Mouse (Mus musculus): ENCODE data around the gene Bach2. TPM values are rescaled to one million over a fixed set of nuclear protein-coding genes. Genes with fewer than 3 reads are reported as not detected.
A peak's percentile ranks its signal among the peaks of the same experiment; 100 is the strongest.

The Bach2 gene
- total RNA-seq, 1 experiment from 2014 or later = 4.7 TPM

DNA sequence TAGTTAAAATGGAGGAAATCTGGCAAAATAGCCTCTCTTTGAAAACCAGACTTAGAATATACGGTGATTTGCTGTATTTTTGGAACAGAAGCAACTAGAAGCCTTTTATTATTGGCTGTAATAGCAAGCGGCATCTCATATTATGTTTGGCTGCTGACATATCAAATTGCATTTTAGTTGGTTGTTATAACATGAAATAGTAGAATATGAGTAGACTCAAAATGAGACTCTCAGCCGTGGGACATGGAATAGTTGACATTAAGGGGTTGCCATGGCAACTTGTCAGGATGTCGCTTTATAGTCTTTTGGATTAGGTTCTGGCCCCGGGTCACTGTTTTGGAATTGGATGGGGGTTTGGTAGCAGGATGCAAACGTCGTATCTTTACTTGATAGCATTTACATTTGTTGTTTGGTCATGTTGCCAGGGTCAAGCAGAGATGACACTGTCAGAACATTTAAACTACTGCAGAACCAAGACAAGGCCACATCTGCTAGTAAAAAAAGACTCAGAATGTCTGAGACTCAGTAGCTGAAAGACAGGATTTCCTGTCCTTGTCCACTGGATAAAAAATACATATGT is 55.2 kb downstream of the Bach2 start:
- DNase-seq = no peak

DNA sequence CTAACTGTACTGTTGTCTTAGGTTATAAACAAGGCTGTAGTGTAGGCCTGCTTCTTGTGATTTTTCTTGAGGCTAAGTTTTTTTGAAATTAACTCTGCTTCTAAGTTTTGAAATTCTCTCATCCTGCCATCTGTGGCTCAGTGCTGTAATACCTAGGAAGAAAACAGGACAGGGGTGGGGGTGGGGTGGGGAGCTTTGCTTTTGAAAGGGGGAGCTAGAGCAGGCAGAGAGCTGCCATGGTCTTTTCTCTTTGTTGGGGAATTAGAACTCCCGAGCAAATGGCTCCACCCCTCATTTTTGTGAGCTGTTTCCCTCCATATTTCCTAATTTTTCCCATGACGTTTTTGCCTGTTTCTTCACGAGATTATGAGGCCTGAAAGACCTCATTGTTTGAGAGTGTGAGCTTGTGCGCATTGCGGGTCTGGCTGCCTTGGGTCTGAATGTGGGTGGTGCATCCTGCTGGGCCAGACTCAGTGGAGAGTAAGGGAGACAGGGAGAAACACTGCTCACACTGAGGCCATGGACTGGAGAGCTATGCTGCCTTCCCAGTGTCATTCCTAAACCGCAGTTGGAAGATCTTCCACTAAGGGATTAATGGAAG is 58.6 kb downstream of the Bach2 start:
- DNase-seq = no peak

DNA sequence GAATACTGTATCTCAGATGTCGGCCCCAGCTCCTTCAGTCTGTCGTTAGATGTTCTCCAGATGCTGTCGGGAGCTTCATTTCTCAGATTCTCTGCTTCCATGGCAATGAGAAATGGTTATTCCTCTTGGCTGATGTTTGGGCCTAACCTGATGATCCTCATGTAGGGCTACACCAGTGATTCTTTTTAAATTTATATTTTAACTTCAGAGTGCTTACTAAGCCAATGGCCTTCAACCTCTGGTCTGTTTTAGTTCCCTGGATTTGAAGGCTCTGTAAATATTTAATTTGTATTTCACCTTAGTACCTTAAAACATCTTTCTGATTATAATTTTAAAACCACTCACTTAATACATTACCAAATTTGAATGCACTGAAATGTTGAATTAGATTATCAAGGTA is 60.6 kb downstream of the Bach2 start:
- DNase-seq = no peak

DNA sequence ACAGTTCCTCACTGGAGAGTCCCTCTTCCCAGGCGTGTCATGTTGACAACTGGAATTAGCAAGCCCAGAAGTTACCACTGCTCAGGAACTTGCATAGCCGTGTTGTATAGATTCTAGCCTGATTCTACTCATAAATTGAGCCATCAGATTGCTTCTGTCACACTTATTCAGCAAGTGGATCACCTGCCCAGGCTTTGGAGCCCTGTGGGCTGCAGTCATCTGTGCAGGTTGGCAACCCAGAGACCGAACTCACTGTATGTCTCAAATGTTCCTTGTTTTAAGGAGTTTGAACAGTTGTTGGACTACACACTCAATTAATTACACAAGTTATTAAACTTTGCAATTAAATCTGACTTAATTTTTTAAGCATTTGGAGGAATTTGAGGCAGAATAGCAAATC is 61.4 kb downstream of the Bach2 start:
- no peak for DNase-seq

DNA sequence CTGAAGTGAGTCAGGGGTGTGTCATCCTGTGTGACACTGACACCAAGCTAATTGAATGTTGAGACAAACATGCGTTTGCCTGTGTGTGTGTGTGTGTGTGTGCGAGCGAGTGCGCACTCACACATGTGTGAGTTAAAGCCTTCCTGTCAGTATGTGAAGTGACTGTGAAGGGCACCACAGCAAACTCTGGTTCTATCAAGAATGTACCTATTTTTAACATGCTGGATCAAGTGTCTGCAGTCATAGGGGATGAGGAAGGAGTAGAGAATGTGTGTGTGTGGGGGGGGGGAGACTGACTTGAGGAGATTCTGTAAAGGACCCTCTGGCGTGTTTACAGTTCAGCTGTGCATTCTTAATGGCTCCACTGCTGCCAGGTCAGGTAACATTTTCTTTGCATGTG is 64.1 kb downstream of the Bach2 start:
- no peak for DNase-seq

DNA sequence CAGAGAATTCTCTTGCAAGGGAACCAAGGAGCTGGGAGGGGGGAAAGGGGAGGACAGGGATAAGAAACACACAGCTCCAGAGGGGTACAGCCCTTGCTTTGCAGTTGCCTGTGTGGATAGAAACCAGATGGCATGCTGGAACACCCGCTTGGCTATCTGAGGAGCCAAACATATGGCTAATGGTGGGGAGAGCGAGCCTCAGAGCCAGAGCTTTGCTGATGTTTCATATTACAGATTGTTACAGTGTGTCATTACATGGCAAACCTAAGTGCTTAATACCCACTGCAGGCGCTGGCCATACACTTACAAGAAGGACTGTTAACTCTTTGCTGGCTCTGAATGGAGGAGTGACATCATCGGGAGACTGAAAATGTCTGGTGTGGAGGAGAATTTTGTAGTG is 64.5 kb downstream of the Bach2 start:
- DNase-seq = no peak

DNA sequence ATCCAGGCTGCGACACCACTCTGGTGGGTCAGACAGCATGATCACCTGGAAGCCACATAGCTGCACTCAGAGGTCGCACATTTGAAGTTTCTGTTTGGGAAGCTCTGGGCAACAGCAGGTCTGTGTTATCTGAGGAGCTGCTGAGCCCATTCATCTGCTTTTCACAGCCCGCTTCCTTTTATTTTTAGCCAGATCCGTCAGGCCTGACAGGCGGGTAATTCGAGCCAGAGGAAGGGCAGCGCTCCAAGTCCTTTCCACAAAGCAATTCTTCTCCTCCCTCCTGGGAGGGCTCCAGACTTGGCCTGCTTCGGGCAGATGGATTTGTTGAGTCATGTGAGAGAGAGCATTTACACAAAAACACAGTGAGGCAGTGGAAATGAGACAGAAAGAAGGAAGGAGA is 65.1 kb downstream of the Bach2 start:
- peak; percentile 86 for DNase-seq

DNA sequence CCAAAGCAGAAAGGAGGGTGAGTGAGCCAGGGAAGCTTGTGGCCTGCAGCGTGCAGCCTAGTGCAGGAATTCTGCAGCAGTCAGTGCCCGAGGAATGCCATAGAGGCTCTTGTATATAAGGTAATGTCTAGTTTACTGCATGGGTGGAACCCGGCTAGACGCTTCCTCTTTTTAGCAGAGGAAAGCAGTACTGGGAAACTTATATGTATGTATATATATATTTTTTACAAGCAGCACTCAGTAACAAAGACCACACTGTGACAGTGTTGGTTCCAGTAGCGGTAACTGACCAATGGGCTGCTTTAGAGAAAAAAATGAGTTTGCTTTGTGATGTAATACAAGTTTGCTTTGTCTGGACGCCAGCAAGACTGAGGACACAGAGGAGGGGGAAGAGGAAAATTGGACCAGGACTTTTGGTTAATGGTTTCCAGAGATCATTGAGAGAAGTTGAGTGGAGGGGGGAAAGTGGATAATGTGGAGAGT is 65.7 kb downstream of the Bach2 start:
- DNase-seq = no peak

DNA sequence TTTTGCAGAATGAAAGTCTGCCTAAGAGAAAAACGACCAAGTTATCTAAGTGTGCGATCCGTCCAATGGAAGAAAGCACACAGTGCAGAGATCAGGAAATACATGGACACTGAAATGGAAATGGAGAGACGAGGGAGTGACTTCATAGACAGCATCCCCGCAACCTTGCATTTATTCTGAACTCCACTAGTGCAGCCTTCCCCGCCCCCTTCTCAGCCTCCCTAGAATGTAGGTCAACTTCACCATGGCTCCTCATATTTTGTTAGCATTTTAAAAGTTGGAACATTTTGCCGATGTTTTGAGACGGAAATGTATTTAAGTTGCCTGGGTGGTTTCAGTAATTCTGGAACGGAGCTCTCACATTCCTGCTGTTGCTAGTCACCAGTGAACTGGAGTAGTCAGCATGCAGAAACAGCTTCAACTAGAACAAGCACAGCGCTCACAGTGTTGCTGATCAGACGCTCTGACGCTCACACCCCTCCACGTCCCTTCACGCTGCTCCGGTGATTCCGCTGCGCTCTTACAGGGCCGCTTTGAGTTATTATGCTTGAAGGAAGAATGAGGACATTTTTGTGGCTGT is 66.5 kb downstream of the Bach2 start:
- DNase-seq = no peak

DNA sequence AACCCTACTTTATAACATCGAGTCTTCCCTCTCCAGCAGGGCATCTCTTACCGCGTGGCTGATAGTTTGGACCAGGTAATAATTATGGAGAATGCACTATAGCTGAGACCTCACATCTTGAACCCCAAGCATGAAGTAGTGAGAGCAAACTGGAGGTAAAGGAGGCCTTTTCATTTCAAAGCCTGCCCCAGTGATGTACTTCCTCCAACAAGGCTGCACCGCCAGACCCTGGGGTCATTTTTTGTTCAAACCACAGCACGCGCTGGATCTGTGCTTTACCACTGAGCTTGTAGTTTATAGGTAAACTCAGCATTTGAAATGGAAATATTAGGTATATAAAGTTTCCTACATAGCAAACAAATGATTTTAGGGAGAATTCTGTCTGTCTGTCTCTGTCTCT is 67.1 kb downstream of the Bach2 start:
- DNase-seq = no peak

DNA sequence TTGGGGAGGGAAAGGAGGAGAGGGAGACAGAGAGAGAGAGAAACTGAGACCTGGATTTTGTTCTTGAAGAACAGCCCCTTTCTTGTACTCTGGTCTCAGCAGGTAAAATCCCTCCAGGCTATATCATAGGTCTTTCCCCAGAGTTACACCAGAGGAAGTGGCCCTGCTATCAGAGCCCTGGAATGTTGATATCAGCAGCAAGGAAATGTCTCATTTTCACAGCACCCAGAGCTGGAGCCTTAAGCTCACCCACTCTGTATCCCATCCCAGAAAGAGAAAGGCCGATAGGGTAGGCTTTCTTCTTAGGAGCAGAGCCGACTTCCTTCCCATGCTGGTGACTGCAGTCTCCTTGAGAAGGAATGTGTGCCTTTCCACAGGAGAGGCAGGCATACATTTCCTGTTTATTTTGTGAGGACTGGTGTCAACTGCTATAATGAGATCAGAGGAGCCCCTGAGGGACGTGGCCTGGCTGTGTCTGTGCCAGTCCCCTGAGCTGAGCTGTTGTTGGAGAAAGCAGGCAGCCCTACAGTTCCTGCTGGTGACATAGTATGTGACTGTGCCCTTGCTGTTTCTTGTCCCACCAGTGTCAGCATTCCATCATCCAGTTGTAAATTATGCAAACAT is 67.7 kb downstream of the Bach2 start:
- DNase-seq = no peak

DNA sequence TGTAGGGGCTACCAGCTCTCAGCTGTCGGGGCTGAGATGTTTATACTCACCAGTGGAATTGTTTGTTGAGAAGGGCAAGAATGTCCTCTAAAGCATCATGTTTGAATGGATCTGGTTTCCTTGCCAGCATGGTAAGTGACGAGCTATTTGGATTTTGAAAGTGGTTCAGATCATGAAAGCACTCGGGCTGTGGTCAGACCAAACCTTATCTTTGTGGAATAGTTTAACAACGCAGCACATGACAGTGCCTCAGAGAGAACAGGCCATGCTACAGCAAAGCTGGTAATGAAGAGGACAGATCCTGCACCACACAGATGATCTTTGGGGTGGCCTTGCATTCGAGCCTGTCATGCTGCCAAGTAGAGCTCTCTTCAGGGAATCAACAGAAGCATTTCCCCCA is 68.6 kb downstream of the Bach2 start:
- DNase-seq = no peak

DNA sequence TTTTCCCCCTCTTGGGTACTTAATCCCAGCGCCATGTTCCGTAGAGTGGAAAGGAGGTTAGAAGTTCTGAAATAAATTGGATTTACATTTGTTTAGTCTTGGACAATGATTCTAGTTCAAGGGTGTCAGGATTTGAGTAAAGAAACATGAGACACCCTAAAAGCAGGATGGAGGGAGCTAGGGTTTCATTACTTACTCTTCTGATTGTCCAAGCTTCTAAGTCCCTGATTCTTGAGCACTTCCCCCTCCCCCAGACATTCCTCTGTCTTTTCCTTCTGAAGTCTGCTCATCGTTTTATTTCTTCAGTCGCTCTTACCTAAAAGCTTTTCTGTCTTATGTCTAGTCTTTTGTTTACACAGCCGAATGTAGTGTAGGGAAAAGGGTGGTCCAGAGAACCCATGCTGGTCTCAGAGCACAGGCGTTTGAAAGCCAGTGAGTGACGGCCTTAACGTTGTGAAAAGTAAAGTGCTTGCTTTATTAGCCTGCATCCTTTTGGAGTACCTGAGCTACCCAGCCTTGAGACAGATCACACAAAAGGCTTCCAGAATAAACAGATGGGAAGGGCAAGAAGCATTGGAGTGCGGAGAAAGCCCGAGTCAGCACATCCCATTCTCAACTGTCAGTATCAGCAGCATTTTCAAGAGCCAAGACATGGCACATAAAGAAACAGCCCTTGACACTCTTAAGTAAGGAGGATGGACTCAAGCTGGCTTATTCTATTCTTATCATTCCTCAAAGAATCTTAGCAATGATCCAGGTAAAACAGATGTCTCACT is 73.8 kb downstream of the Bach2 start:
- DNase-seq = no peak

DNA sequence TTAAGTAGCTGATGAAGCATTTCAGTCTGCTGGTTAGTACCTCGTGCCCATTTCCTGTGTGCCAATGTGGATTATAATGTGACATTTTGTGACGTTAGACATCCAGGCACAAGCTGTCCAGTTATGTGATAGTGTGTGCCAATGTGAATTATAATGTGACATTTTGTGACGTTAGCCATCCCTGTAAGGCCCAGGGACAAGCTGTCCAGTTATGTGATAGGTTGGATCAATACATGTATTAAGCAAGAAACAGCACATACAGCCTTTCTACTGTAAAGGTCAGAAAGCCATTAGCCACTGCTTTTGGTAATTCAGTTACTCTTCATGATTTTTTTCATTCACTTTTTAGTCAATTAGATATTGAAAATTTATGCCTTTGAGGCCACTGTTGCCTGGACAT is 76.3 kb downstream of the Bach2 start:
- DNase-seq = no peak

DNA sequence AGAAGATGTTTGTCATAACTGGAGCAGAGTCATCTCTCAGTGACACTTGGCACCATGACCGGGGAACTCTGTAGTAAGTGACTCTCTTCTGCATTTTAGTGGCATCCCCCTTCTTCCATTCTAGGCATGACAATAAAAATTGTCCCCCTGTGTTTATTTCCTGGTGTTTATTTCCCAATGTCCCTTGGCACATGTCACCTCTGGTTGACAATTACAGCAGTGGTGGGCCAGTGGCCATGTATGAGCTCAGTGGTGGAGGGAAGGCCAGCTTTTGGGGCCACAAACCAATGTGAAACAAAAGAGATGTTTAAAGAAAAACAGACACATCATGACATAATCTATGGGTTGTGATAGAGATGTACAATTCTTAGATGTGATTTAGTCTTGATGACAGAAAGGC is 80.0 kb downstream of the Bach2 start:
- DNase-seq = no peak

DNA sequence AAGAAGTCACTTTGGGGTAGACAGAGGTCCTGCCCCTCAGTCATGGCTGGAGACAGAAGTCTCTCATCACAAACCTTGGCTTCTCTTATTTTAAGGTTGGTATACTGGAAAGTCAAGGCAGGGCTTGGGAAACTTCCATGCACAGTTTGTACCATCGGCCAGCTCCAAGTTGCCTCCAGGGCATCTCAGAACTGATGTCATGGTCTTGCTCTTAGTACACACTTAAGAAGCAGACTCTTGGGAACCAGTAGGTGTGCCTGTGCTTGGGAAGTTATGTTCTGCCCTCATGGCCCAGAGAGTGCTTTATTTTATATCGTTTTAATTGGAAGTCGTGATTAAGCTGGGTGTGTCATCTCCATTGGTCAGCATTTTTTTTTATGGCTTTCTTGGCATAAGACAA is 80.7 kb downstream of the Bach2 start:
- DNase-seq = no peak

DNA sequence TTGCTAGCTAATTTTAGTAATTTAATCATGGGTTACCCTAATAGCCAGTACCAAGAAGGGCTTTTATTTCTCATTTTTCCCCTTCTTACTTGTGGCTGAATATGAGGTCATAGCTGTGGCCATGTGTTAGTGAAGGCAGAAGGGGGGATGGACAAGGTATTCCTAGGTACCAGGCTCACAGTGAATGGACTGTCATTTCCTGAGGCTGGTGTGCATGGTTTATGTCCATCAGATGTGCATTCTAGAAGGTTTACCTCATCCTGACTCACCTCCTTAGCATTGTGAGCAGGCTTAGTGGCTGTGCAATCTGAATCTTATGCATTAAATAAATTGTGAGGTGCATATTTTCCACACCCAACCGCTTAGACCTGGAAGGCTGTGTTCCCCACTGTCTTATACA is 81.4 kb downstream of the Bach2 start:
- no peak for DNase-seq

DNA sequence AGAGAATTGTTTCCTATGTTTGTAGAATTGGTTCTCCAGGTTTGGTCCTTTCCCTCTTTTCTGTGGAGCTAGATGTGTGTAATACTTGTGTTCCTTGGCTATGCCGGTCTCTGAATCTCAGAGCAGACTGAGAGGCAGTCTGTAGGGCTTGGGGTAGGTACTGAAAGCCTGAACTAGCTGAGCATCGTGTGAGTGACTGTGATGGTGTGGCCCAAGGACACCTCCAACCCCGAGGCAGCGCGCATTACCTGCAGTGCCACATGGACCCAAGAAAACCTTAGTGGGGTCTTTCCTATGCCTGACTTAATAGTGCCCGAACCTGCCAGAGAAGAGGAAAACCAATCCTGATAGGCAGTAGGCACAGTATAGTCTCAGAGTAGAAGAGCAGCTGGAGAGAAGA is 85.5 kb downstream of the Bach2 start:
- DNase-seq = no peak

DNA sequence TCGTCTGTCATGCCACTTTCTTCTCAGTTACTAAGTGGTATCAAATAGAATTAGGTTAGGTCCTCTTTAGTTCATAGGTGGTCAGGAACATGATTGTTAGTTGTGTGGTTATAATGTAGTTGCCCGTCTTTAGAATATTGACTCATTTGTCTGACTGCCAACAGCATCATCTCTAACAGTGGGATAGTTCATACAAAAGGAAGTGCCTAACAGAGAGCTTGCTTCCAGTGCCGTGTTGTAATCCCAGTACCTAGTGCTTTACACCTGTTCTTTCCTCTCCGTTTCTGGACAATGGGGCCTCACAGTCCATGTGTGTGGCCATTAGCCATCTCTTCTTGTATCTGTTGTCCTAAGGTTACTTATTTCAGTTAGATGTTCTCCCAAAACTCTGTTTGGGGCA is 86.4 kb downstream of the Bach2 start:
- DNase-seq = no peak

DNA sequence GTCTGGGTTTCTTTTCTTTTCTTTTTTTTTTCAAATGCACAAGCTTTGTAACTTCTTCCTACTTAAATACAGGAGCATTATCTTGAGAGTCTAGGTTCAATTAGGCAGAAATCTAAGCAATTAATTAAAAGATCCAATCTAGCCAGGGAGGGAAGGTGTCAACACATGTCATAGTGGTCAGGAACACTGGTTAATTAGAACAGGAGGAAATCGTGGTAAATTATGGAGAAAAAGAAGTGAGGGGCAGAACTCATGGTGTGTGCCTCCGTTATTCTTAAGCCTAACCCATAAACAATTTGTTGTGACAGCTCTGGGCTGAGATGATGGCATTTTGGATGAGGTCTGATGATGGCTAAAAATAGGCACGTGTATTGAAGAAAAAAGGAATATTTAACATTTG is 87.0 kb downstream of the Bach2 start:
- DNase-seq = no peak

DNA sequence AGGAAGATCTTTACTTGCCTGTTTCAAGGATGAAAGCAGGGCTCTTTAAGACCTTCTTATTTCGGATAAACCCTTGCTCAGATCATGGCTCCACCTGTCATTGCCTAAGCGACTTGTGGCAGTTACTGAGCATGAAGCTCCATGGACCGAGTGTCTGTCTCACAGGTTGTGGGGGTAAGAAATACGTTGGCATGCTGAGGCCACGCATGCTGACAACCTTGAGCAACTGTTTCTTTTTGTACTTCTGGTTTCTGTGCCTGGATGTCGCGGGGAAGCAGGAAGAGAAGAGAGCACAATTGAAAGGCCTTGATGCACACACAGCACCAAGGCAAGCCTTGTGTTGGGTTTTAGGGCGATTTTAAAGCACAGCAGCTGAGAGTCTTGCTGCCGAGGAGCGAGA is 87.7 kb downstream of the Bach2 start:
- no peak for DNase-seq

DNA sequence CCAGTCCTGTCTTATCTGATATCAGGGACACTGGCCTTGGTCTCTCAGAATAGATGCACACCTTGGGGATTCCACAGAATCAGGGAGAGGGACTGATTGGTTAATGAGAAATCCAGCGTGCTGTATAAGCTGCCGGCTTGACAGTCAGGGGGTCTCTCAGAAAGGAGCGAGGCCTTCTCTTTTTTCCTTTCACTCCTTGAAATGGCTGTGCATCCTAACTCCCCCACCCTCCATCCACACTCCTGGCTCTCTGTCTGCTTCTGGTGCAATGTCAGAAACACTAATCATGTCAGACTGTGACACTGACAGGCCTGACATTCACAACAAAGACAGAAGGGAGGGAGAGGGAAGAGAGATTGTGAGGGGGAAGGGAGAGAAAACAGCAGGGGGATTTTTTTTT is 88.3 kb downstream of the Bach2 start:
- no peak for DNase-seq

DNA sequence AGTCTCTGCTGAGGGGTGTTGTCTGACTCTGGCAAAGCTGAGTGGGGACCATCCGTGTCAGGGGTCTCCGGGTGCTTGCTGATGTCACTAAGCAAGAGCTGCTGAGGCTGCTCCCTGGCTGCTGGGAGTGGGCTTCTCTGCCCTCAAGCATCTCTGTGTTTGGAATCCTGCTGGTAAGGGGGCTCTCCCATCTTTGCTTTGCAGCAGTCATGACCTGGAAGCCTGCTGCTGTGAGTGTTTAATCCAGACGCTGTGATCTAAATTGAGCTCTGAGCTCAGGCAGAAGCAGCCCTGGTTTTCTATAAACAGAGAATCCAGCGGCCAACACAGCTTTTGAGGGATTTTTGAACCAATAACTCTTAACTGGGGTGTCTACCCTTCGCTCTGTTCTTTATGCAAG is 89.0 kb downstream of the Bach2 start:
- DNase-seq = no peak
